Mouse (Mus musculus): ENCODE results near the gene Gm826. TPM values are rescaled to one million over a fixed set of nuclear protein-coding genes. Genes with fewer than 3 reads are reported as not detected.
A peak's percentile ranks its signal among the peaks of the same experiment; 100 is the strongest.

The Gm826 gene
- total RNA-seq (2021): 3.5 and 5.0 TPM in 2 replicates
- long read RNA-seq, experiment 1, partial matches to known transcripts: 0 of 3 reads
- long read RNA-seq, experiment 1, other reads (novel, unspliced or antisense): 2 of 3 reads
- long read RNA-seq, experiment 2, partial matches to known transcripts: 0 of 3 reads
- long read RNA-seq, experiment 2, other reads (novel, unspliced or antisense): 1 of 3 reads

GRCm38 (mm10) chr2:160334111-160334661, at the start of gene Gm826:
Gm826 (minus strand) TSS chr2:160334162.
- DNase-seq: peak; percentile 66

GRCm38 (mm10) chr2:160383418-160383817, 49.5 kb upstream of the Gm826 start:
- no peak for DNase-seq

- DNase-seq: peak; percentile 62
Measured at GRCm38 (mm10) chr2:160378271-160378670, 44.3 kb upstream of the Gm826 start.

DNA sequence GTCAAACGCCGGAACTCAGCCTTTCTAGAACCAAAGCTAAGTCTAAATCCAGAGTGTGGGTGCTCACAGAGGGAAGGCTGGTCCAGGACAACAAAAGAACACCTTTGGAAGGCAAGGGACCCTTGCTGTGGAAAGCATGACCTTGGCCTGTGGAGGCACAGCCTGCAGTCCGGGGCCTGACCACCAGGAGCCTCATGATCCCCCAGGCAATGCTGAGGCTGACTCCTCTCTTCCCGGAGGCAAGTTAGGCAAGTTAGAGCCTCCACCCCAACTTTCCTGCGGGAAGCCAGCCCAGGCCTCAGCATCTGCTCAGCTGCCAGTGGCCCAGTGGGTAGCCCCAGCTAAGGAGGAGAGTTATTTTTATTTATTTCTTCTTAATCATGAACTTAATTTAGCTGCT, 42.3 kb upstream of the Gm826 start:
- peak; percentile 1 for DNase-seq

- no peak for DNase-seq
Measured at GRCm38 (mm10) chr2:160369653-160370420, 35.9 kb upstream of the Gm826 start.

GRCm38 (mm10) chr2:160368422-160369357, 34.7 kb upstream of the Gm826 start:
- no peak for DNase-seq

- peak; percentile 93 for DNase-seq
Measured at GRCm38 (mm10) chr2:160367448-160368208, 33.7 kb upstream of the Gm826 start.

- DNase-seq: peak; percentile 97
Measured at GRCm38 (mm10) chr2:160366980-160367338, 33.0 kb upstream of the Gm826 start, which contains the start of gene Mafb. Mafb (minus strand) TSS chr2:160367065.

- peak; percentile 29 for DNase-seq
Measured at GRCm38 (mm10) chr2:160366111-160366979, 32.4 kb upstream of the Gm826 start.

DNA sequence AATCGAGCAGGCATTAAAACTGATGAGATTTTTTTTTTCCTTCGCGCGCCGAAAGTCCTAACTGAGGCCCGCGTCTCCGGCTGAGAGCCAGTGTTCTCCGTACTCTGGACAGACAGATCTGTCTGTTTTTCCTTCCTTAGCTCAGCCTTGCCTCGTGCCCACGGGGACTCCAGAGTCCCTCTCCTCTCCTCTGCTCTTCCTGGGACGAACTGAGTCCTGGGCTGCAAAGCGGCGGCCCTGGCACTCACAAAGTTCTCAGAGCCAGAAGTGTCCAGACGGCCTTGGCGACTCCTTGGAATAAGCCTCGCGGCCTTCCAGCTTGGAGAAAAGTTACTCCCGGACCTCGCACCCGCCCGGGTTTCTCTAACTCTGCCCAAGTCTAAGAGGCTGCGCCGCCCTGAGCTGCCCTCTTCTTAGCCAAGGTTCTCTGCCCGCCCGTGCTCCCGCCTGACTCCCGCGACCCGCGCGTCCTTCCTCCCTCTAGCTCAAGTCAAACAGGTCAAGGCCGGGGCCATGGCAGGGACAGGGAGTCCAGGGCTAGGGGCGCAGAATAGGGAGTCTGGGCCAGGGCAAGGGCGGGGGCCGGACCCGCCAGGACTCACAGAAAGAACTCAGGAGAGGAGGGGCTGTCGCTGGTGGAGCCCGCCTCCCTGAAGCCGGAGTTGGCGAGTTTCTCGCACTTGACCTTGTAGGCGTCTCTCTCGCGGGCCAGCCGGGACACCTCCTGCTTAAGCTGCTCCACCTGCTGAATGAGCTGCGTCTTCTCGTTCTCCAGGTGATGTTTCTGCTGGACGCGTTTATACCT, 31.3 kb upstream of the Gm826 start:
- peak; percentile 74 for DNase-seq

- no peak for DNase-seq
Measured at GRCm38 (mm10) chr2:160364666-160365065, 30.7 kb upstream of the Gm826 start.

DNA sequence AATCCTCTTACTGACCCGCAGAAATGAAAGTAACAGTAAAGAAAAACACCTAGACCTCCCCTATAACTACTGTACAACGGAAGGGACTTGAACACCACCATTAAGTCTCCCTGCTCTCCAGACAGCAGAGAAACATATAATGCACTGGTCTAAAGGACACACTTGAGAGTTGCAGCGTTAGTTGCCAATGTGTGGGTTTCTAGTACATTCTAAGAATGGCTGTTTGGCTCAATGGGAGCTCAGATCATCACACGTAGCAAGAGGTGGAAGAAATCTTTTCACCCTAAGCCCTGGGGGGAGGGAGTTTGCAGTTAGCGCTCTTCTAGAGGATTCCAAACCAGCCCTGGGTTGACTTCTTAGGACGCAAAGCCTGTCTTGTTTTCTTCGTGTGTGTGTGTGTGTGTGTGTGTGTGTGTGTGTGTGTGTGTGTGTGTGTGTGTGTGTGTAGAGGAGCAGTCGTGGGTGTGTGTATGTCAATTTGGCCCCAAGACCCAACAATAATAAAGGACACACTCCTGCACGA, 30.2 kb upstream of the Gm826 start:
- no peak for DNase-seq

DNA sequence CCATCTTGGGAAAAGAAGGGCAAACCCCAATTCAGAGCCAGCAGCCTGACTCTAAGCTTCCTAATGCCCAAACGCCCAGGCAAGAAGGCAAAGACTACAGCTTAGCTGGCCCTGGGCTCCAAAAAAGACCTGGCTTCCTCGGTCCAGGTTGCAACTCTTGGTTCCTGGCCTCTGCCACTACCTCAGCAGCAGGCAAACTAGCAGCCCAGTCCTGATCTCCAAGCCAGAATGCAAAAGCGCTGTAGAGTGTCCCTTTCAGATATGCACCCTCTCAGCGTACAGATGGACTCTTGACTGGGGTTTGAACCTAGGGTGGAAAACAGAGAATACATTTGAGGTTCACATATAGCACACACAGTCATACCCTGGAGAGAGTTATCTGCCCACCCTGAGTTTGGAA, 29.2 kb upstream of the Gm826 start:
- peak; percentile 2 for DNase-seq

- no peak for DNase-seq
Measured at GRCm38 (mm10) chr2:160361442-160362121, 27.6 kb upstream of the Gm826 start.

- no peak for DNase-seq
Measured at GRCm38 (mm10) chr2:160360234-160360874, 26.4 kb upstream of the Gm826 start.

DNA sequence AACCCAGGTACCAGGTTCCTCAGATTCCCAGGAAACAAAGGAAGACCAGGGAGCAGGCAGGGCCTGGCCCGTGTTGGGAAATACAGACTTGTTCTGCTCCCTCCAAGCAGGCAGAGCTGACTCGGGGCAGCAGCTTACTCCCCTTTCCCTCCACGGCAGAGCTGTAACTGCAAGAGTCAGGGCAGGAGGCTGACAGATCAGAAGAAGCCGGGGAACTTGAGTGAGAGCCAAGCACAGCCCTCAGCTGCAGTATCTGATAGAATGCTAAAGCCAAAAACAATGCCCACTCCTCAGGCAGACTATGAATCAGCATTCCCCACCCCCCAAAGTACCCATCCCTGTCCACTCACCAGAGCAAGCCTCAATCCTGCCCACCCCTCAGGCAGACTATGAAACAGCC, 24.9 kb upstream of the Gm826 start:
- no peak for DNase-seq

- no peak for DNase-seq
Measured at GRCm38 (mm10) chr2:160357442-160357841, 23.5 kb upstream of the Gm826 start.

DNA sequence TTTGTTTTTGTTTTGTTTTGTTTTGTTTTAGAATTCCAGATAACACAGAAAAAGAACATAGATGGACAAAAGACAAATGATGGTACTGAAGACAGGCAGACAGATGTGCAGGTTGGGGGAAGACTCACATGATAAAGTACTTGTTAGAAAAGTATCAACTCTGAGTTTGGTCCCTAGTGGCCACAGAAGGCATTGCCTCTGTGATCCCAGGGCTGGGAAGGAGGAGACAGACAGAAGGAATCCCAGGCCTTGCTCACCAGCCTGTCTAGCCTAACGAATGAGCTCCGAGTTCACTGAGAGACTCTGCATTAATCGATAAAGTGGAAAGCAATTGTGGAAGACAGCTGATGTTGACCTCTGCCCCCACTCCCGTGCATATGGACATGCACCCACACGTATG, 22.2 kb upstream of the Gm826 start:
- peak; percentile 49 for DNase-seq
